Mouse (Mus musculus) v-Abl transformed pro-B cells (cell line): Measurements from ENCODE around the gene Rilpl1.

ENCODE experiments used
- in situ Hi-C, 2 experiments: fragments of 400-800 bp; cut with MboI; formaldehyde crosslinking; loops; one replicate each; pipeline ENCODE4 v1.15.1; 2025; ENCODE audit not compliant: unreplicated experiment in 2 of 2

The Rilpl1 gene

GRCm38 (mm10) chr5:124496614-124497514 is 34.3 kb downstream of the Rilpl1 start:
- in situ Hi-C loops, result no loop called here

- in situ Hi-C loops, result no loop called here
These were observed 35.6 kb downstream of the Rilpl1 start for GRCm38 (mm10) chr5:124495547-124495946.

DNA sequence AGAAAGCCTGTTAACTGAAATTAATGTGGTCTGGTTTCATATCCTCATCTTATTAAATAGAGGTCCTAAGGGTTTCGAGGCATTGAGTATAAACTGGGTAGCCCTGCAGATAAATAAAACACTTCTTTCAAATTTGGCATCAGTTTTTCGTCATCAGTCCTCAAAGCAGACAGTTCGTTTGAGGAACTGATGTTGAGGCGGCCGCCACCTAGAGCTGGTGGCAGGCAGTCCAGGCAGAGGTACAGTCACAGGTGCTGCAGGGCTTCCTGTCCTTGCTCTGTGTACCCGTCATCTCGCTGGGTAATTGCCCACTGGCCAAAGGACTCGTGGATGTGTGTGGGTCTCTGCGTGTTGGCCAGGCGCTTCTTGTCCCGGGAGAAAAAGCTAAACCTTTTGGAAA is 37.7 kb downstream of the Rilpl1 start:
- in situ Hi-C loops, result loop anchor here (5.0 kb wide), 1 partner anchor 39 kb away; the partner anchor contains the start of gene Rilpl1 (in 2 of the 2)

GRCm38 (mm10) chr5:124492618-124493017 is 38.6 kb downstream of the Rilpl1 start:
- in situ Hi-C loops, result loop anchor here (5.0 kb wide), 1 partner anchor 40 kb away; the partner anchor contains the start of gene Rilpl1 (in 2 of the 2)

GRCm38 (mm10) chr5:124491732-124492131 is 39.5 kb downstream of the Rilpl1 start:
- in situ Hi-C loops, result loop anchor here (5.0 kb wide), 1 partner anchor 41 kb away; the partner anchor contains the start of gene Rilpl1 (in 2 of the 2)

DNA sequence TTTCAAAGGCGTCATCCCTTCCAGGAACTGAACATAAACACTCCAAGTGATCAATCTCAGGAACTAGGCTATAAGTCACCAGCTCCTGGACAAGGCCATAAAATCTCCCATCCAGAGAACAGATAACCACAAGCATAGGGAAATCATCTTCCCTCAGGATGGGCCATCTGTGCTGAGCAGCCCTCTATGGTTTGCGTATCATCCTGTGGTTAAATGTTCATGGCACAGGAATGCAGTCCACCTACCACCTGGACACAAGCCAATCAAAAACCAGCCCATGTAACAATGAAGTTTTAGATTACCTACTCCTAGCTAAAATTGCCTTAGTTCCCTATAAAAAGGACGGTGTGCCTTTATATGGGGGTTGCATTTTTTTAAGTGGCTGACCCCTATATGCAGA is 42.3 kb downstream of the Rilpl1 start:
- in situ Hi-C loops, result loop anchor here in 1 of 2 experiments (5.0 kb wide), 1 partner anchor 52 kb away; the partner anchor contains the start of gene Kmt5a

- in situ Hi-C loops, result loop anchor here in 1 of 2 experiments (5.0 kb wide), 1 partner anchor 48 kb away; the partner anchor contains the start of gene Kmt5a
These were observed 45.5 kb downstream of the Rilpl1 start for GRCm38 (mm10) chr5:124485654-124486053.

GRCm38 (mm10) chr5:124483655-124484396 is 47.4 kb downstream of the Rilpl1 start:
- in situ Hi-C loops, result no loop called here

- in situ Hi-C loops, result no loop called here
These were observed 48.1 kb downstream of the Rilpl1 start, which contains the start of gene Snrnp35 for GRCm38 (mm10) chr5:124482966-124483654. Snrnp35 (plus strand) TSS chr5:124483134.

GRCm38 (mm10) chr5:124482436-124482965 is 48.7 kb downstream of the Rilpl1 start:
- in situ Hi-C loops, result no loop called here

GRCm38 (mm10) chr5:124481714-124482113 is 49.5 kb downstream of the Rilpl1 start:
- in situ Hi-C loops, result no loop called here

- in situ Hi-C loops, result no loop called here
These were observed 51.1 kb downstream of the Rilpl1 start for GRCm38 (mm10) chr5:124480119-124480518.

DNA sequence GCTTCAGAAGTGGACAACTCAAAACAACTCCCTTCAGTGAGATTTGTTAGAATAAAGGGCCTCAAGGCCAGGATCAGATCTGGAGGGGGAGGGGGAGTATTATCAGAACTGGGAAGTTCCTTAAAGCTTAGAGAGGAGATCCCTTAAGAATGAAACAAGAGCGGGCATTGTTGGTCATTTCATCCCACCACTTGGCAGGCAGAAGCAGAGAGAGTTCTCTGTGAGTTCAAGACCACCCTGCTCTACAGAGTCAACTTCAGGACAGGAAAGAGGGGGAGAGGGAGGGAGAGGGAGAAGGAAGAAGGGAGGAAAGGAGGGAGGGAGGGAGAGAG is 52.4 kb downstream of the Rilpl1 start:
- in situ Hi-C loops, result loop anchor here in 1 of 2 experiments (5.0 kb wide), 1 partner anchor 37 kb away; no protein-coding TSS in a partner anchor

DNA sequence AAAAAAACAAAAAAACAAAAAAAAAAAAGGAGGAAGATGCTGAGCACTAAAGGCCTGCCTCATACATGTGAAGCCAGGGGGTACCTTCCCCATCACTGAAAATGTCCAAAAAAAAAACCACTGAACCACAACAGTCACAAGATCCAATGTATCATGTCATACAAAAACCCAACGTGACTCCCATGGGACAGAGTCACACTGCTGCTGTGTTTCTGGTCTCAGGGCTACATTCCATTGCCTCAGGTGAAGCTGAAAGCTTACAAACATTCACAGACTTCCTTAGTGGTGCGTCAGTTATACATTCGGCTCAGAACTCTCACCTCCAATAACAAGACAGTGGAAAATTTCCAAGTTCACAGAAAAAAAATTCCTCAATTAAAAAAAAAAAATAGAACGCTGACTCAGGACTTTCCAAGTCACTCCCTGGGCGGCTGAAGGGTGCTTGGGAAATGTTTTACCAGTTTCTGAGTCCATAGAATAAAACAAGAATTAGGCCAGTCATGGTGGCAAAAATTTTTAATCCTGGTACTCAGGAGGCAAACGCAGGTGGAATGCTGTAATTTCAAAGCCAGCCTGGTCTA is 60.5 kb downstream of the Rilpl1 start:
- in situ Hi-C loops, result no loop called here

DNA sequence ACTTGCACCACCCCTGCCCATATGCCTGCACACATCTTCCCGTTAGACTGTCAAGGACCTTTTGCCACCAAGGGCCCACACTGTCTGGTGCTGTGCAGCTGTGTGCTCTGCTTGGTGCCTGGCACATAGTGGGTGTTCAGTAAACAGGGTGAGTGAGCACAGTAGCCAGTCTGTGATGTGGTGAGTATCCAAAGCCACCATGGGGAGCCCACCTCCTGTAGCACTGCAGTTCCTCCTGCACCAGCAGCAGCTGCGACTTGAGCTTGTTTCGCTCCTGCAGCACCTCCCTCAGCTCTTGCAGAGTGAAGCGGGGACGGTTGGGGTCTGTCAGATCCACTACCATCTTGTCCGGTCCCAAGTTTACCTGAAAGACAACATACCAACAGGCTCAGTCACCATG is 61.7 kb downstream of the Rilpl1 start:
- in situ Hi-C loops, result no loop called here

GRCm38 (mm10) chr5:124468365-124468764 is 62.8 kb downstream of the Rilpl1 start:
- in situ Hi-C loops, result no loop called here

GRCm38 (mm10) chr5:124467766-124468165 is 63.4 kb downstream of the Rilpl1 start:
- in situ Hi-C loops, result no loop called here

GRCm38 (mm10) chr5:124464905-124465304 is 66.3 kb downstream of the Rilpl1 start:
- in situ Hi-C loops, result no loop called here

- in situ Hi-C loops, result no loop called here
These were observed 67.7 kb downstream of the Rilpl1 start for GRCm38 (mm10) chr5:124463462-124463861.
